Mouse (Mus musculus) R1 (cell line): ENCODE measurements around the gene Opa1.

ENCODE experiments used
- DNase-seq: peaks from one replicate; pipeline ENCODE4 v3.0.0-alpha.2; 2018; ENCODE audit warnings: low read depth, low spot score

Gene Opa1

DNA sequence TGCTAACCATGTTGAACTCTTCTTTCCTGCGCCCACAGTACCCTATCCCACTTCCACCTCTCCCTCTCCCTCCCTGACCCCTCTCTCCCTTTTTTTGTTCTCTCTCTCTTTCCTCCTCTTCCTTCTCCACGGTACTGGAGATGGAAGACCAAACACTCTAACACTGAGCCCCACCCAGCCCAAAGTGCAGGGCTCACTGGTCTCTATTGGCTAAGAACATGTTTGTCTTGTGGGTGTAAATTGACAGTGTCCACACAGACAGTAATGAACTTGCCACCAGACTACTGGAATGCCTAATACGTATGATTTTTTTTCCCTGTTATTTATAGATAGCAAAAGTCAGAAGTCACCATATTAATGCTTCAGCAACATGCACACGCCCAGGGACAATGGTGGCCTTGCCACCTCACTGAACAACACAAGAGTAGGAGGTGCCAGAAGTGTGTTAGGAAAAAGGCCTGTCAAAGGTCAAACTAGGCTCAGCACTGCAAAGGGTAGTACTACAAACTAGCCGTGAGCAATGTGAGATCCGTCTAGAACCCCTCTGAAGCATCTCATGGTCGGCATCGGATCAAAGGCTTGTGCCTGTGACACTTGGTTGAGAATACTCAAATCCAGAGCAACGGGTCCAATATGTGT, 77.2 kb downstream of the Opa1 start:
- DNase-seq, result no peak

DNA sequence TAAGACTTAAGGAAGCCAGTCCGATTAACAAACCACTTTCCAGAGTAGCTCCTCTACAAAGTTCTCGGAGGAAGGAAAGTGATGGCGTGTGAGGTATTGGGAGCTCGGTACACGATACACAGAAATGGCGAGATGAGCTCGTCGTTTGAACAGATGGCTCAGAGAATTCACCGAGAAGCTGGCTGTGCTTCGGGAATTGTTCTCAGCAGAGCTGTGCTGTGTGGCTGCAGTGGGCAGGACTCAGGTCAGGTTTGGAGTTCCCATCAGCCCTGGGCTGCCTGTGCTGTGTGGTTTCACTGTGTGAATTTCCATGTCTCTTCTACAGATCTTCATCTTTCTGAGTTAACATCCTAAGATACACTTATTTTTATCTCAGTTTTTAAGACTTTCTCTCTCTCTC, 77.8 kb downstream of the Opa1 start:
- no peak for DNase-seq

DNA sequence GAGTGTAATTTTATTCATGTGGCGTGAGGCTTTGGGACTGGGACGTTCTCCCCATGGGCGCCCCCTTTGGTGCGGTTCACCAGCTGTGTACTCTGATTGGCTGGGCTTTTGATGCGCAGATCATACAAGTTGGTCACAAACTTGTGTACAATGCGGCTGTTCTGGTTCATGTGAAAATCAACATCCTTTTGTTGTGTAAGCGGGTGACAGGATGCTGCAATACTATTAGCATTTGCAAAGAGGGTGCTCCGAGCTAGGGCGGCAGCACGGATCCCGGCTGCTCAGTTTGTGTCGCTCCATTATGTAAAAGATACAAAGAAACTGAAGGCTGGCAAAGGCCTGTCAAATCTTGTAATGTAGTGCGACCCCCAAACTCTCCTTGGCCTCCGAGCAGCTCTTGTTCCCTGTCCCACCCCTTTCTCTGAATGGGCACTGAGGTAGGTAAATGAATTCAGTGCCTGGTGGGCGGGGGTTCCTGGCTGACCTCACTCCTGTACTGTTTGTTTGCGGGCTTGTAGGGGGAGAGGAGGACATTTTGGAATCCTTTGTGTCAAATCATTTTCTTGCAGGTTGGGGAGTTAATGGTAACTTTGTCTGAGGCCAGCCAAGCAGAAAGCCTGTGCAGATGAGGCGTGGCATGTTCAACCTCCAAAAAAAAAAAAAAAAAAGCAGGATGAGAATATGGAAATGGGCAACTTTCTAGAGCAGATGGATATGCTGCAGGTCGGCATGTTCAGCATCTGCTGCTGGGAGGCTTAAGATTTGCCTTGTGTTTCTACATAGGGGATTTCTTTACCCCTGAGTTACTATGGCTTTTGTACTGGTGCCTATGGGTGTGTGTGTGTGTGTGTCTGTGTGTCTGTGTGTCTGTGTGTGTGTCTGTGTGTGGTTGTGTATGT, 78.8 kb downstream of the Opa1 start:
- peak; percentile 84 for DNase-seq

DNA sequence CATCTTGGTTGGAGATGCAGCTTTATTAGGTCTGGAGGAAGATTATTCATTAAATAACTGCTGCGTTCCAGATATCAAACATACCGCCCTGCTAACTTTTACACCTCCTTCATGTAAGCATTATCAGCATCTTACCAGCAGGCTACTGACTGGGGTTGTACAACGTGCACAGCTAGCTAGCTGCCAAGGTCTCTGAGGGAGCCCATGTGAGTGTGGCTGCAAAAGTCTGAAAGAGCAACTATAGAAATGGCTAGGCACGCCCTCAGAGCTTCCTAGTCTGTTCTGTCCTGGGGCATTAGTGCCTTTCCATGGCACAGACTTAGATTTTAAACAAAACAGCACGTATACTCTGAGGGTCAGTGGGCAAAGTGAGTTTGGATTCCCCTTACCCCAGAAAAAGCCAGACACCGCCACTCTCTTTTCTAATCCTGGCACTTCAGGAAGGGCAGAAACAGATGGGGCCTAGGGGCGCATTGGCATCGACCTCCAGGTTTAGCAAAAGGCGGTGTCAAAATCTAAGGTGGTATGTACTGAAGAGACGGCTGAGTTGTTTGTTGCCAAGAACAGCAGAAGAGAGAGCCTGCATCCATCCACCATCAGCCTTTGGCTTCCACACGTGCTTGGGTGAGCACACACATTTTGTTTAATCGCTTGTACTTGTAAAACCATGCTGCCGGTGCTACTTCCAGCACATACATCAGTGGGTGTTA, 80.1 kb downstream of the Opa1 start:
- no peak for DNase-seq

DNA sequence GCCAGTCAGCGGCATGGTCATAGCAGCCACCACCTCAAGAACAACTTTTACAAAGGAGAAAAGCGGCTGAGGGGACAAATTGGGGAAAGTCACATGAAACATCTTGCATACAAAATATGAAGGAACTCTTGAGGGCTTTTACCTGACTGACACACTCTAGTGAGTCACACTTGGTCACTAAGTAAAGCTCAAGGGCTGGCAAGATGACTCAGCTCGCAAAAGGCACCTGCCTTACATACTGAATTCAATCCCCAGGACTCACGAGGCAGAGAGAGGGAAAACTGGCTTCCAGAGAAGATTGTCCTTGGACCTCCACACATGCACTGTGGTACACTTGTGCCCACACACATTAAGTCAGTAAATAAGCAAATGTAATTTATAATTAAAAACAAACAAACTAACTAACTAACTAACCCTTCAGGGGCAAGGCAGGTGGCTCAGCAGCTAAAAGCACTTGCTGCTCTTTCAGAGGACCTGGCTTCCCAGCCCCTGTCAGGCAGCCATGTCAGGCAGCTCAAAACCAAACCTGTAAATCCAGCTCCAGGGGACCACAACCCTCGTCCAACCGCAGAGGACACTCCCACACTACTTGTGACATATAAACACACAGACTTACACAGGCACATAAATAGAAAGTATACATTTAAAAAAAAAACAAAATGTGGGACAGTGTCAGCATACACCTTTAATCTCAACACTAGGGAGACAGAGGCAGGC, 84.1 kb downstream of the Opa1 start:
- peak; percentile 14 for DNase-seq

DNA sequence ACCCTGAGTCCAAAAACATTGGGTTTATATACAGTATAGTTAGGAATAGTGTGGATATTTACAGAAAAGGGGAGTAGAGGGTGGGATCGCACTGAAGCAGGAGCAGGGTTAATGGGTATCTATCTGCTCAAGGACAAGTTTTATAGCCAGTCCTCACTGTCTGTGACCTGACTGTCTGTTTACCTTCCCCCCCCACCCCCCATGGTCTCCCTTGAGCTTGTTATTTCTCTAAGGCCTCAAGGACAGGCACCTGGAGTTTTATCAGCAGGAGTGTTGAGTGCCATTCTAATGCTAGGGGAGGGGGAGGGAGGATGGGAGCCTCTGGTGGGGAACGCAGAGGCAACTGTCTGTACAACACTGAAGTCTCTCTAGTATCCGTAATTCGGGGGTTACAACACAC, 85.3 kb downstream of the Opa1 start:
- DNase-seq, result peak; percentile 57

DNA sequence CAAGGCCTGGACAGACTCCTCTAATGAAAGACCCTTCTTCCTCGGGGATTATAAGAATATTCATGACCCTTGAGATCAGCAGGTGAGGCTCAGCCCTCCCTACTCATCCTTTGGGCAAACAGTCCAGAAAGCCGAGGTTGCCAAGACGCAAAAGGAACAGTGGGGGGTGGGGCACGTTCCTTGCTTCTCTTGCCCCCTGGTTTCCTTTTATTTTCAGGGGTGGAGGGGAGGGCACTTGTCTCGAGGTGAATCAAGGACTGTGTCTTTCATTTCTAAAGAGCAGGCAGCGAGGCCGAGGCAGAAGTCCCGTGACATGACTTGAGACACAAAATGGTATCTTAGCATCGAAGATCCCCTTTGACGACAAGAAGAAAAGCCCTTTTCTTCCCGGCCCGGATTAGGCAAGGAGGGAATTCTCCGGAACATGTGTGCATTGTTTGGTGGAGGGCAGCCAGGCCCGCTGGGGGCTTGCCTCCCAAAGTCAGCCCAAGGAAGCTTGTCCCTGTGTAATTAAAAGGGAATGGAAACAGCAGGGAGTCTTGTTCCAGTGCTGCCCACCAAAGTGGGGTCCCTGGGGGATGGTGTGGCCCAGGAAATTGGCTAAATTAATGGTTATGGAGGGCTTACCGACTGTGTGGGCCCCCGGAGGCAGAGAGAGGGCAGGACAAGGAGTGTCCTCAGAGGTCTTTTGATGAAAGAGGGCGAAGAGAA, 88.0 kb downstream of the Opa1 start:
- peak; percentile 64 for DNase-seq

DNA sequence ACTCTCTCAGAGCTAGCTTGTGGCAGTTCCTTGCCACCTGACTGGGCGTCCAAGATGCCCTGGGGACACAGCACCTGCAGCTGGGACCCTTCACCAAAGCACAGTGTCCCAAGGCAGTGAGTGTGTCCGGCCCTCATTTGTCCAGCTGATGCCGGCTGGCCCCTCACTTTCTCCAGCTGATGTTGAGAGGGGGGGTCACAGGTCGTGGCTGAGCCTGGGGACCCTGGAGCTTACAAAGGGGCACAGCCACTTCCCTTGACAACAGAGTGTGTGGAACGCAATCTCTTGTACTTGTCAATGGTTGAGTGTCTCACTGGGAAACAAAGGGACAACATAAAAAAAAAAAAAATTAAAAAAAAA, 88.5 kb downstream of the Opa1 start:
- no peak for DNase-seq

DNA sequence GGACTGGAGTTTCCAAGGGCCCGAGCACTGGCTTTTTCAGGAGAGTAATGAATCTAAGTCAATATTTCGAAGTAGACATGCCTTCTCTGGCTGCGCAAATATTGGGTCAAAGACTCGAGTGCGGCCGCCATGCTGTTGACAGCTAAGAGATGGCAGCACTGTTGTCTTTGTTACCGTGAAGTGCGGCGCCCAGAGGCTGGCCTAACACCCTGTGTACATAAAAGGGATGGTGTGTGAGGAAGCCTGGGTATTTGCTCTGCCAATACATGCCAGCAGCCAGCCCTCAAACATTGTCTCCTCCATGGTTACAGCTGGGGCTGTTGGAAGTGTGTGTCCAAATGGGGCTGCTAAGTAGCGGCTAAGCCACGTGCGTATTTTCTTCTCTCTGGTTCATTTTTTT, 89.3 kb downstream of the Opa1 start:
- no peak for DNase-seq

DNA sequence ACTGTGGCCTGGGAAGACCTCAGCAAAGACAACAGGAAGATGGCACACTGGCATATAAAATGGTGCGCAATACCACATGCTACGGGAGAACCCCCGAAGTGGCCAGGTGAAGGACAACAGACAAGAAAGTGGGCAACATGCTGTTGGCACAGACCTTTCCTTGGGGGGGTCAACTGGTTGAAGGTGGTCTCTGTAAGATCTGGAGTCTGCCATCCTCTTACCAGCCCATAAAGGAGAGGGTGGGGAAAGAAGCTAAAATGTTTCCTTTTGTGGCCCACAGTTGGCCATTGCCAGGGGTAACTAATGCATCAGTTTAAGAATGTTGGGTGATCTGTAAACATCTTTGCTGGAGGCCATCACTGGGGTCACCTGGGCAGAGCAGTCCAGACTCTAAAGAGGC, 91.7 kb downstream of the Opa1 start:
- no peak for DNase-seq

DNA sequence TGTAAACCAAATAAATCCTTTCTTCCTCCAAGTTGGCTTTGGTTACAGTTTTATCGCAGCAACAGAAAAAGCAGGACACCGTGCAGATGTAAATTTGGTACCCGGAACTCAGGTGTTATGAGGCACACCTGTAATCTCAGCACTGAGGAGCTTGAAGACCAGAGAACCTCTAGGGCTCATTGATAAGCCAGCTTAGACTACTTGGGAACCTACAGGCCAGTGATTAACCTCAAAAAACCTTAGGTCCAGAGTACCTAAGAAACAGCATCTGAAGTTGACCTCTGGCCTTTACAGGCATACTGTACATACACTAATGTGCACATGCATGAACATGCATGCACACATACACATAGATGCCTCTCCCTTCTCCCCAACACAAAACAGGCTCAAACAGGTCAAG, 94.1 kb downstream of the Opa1 start:
- no peak for DNase-seq

DNA sequence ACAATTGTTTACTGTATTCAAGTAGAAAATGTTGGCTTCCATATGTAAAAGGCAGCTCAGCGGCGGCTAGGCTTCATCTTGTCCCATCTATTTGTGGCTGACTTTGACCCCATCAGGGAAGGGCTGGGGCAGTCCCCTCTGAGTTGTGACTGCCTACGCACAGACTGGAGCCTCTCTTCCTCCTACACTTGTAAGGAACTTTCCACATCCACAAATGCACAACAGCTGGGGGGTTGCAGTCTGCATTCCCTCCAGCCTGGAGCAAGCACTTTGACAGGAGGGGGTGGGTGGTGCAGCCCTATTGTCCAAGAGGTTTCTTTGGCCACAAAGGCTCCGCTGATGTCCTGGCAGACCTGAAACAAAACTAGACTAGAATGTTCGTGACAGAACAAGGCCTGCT, 100.5 kb downstream of the Opa1 start:
- DNase-seq, result no peak

DNA sequence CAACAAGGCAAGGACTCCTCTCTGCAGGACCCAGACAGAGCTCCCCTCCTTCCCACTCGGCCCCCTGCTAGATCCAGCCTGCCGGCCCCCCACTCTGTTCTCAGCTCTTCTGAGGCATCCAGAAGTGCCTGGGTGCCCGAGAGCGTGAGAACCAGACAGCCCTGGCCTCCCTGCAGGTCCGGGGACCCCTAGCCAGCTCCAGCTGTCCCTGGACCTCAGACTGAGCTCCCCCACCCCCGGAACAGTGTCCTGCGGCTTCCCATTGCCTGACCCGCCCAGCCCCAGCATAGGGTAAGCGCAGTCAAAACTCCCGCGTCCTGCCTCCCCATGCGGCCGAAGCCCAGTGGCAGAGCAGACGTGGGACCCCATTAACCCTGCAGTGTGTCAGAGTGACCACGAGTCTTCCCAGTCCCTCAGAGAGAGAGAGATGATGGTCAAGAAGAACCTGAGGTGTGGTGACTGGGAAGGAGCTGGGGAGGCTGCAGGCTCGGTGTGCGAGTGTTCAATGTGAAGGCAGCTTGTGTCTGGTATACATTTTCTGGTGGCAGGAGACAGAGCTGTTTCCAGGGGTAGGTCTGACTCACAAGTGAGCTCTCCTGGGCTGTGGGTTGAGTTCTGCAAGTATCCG, 101.5 kb downstream of the Opa1 start:
- DNase-seq, result no peak

DNA sequence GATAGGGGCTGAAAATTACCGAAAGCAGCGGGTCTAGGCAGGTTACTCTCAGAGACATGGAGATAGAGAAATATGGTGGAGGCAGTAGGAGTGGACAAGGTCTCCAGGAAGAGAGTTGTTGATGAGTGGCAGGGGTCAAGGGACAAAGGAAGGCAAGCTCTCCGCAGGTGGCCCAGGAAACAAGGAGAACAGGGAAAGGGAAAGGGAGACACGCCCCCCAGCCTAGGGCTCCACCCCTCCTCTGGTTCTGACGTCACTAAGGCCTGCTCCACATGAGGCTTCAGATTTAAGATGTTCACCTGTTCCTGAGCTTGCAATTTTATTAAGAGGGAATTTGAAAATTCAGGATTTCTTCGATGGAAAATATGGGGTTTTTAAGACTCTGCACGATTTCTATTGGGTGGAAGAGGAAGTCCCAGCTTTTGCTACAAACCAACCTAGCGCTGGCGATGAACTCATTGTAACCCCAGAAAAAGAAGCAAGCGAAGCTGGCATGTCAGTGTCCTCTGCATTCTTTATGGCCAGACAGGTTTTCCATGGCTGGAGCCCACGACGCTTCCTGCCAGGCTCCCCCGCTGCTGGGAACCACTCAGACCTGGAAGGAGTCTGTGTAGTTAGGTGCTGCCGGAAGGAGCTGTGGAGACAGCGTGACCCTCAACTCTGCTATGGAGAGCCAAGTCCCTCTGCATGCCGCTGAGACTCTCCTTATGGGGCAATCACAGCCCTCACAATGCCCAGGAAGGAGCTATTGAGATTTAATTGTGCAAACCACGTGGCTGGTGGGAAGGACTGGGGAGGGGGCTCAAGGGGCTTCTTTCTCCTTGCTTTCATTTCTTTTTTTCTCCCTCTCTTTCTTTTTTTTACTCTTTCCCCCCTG, 103.7 kb downstream of the Opa1 start:
- peak; percentile 94 for DNase-seq

DNA sequence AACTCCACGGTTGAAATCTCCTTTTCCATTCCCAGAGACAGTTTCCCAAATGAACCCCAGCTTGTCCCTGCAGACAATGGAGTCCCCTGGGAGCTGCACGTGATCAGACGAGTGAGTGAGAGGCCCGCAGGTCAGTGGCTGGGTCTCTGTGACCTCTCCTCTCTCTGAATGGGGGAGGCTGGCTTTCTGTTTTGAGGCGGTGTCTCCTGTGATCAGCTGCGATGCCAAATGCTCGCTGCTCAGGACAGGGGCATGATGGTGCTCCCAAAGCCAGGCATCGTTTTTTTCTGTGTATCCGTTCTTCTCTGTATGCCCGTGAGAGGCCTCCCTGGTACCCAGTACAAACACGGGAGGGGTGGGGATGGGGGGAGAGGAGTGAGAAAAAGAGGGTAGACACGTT, 104.4 kb downstream of the Opa1 start:
- peak; percentile 89 for DNase-seq

DNA sequence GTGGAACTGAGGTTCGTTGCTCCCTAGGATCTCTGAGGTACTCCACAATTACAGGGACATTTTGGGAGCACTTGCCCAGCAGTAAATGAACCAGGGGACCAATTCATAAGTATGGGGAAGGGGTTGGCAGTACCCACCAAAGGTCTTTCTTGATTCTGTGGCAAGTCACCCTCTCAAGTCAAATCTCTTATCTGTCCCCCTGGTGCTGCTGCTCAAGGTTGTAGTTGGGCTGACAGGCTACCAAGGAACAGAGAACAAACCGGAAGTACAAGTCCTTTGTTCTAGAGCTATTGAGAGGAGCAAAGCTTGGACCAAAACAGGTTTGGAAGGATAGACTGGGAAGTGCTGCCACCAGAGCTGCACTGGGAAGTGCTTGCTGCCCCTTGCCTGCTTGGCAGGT, 105.0 kb downstream of the Opa1 start:
- peak; percentile 48 for DNase-seq

DNA sequence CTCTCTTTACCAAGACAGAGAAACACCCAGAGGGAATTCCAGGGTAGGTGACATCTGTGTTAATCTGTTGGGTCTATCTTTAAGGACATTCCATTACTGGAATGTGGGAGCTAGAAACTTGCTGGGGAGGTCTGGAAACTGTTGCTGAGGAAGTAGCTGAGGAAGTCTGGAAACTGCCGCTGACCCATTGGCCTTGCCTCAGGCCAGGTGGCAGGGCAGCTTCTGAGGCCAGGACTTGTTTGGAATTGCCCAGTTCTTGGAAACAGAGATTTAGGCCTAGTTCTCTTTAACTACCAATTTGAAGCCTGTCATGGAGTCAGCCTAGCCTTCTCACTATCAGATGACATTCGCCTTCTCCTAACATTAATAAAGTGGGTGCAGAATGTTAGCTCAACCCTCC, 105.5 kb downstream of the Opa1 start:
- no peak for DNase-seq

DNA sequence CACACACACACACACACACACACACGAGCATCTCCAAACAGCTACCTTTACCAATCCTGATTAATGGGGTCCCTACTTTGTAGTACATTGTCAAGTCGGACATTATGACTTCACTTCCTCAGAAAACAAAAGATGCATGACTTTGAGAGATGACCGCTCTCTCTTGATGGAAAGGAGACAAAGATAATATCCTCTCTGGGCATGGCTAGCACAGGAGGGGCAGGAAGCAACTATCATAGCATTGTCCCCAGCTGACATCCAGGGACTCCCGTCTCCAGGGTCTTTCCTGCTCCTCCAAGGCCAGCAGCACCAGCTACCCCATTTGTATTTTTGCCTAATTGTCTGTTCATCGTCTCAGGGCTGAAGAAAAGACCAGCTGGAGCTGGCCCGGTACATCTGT, 107.0 kb downstream of the Opa1 start:
- DNase-seq, result no peak

DNA sequence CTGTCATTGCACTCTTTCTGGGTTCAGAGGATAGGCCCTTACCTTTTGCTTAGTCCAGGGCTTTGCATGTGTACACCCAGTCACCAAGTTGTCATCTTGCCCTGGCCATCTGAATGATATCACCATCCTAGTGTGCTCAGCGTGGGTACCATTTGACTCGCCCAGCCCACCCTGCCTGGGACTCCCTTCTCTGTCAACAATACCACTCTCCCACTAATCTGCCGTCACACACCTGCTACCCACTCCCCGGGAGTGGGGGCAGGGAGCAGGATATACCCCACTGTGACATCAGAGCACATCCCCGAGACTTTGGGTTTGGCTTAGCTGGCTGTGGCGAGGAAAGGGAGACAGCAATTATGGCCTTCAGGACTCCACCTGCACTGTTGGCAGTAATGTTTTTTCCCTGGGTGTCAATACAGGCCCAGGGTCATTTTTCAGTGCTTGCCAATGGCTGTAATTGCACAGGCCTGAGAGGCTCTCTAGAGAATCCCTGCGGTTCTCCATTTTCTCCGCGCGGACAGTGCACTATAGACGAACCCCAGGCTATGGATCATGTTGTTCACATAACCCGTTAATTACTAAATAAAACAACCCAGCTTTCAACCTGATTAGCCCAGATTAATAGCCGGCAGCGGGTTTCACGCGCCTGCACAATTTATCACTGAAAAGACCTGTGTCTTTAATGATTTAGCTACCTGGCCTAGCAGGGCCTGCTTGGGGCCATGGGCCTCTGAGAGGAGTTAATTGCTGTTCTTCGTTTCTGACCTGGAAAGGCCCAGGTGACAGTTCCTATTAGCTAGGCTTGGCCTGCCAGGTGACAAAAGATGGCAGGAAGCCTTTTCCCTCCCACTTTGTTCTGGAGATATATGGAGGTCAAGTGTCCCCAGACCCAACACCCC, 109.1 kb downstream of the Opa1 start:
- DNase-seq, result no peak
